Mouse (Mus musculus): ENCODE results near the gene Tbc1d7.

DNA sequence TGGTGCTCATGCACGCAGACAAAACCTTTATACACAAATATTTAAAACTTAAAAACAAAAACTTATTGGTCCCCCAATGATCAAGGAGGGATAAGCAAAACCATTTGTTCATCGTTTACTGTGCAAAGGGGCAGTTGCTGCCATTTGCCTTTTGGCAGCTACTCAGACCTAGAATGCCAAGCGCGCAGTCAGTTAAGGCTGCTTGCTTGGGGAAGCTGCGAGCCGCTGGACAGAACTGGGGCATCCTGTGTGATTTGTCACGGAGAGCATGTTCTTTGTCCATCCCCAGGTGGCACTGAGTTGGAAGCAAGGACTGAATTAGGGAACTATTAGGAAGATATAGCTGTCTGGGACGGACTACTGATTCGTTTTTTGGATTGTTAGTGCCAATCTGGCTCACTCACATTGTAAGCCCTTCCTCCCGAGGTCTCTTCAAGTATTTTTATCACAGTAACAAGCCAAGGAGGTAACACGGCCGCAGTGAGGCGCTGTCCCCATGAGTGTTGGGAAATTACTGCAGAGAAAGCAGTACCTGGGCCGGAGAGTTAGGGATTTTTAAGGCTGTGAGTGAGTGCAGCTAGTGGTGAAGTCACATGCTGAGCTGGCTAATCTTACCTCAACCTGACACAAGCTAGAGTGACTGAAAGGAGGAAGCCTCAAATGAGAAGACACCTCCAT, 874 bp upstream of the Tbc1d7 start:
- TF ChIP-seq GATA1 (IDR thresholded peaks at IDR 0.05; ENCODE audit: borderline replicate concordance, low read length) = no peak
- no peak for TF ChIP-seq FLI1 (IDR thresholded peaks at IDR 0.05; ENCODE audit: low read length)

All from megakaryocyte, embryonic 14.5 days (primary cell).